In genomic region chr11:102316572-102317297, GRCm38 (mm10) we compare ENCODE assay signal across 8 mouse cellular contexts. TPM values are rescaled to one million over a fixed set of nuclear protein-coding genes. Genes with fewer than 3 reads are reported as not detected.
DNase-seq lines count a peak whose midpoint lies in the region; ATAC-seq lines count a peak whose summit lies in the region.

No protein-coding gene starts in this region.

- no peaks in the 10 kb centered on the region for H3K9me3 ChIP-seq in heart, embryonic 14.5 days (ENCODE audit: control insufficient read depth, low read length)
- H3K9me3 ChIP-seq in liver, embryonic 15.5 days (replicated peaks): no peaks in the 10 kb centered on the region
- H3K9me3 ChIP-seq in neural tube, embryonic 11.5 days (ENCODE audit: control insufficient read depth, low read length): no peaks in the 10 kb centered on the region
- no peaks in the 10 kb centered on the region for H3K9me3 ChIP-seq in stomach, embryonic 15.5 days

- H3K4me3 ChIP-seq in brown adipose tissue, adult 24 weeks (ENCODE audit: insufficient read depth, low read depth, low read length): peak overlapping the region; percentile 100
- peak overlapping the region; percentile 64 to 100 for H3K4me3 ChIP-seq in heart, embryonic 14.5 days (ENCODE audit: control insufficient read depth in 1 of 2, insufficient read depth in 1 of 2, low read depth in 1 of 2, low read length in 2 of 2)
- H3K4me3 ChIP-seq in liver, embryonic 15.5 days (replicated peaks): peak overlapping the region; percentile 99
- H3K4me3 ChIP-seq in neural tube, embryonic 11.5 days (ENCODE audit: low read depth, low read length): peak overlapping the region; percentile 100
- H3K4me3 ChIP-seq in stomach, embryonic 15.5 days (replicated peaks): peak overlapping the region; percentile 97

- H3K4me1 ChIP-seq in brown adipose tissue, adult 24 weeks (ENCODE audit: control insufficient read depth, insufficient read depth, insufficient read length, low read length): no peaks in the 10 kb centered on the region
- H3K4me1 ChIP-seq in heart, embryonic 14.5 days (ENCODE audit: control insufficient read depth in 2 of 2, insufficient read depth in 2 of 2, low read length in 2 of 2): peaks cover 3 to 23% of the 10 kb centered on the region in 2 experiments
- peaks cover 58% of the 10 kb centered on the region for H3K4me1 ChIP-seq in liver, embryonic 15.5 days (replicated peaks)
- H3K4me1 ChIP-seq in neural tube, embryonic 11.5 days (ENCODE audit: control insufficient read depth, insufficient read depth, low read length): peaks cover 18% of the 10 kb centered on the region
- peaks cover 19% of the 10 kb centered on the region for H3K4me1 ChIP-seq in stomach, embryonic 15.5 days

- WGBS in heart, embryonic 14.5 days: under 1% methylated on average over 53 of the region's 80 CpGs
- under 1% methylated on average over 76 of the region's 80 CpGs for WGBS in liver, embryonic 15.5 days (ENCODE audit: insufficient replicate concordance)
- under 1% methylated on average over 50 of the region's 80 CpGs for WGBS in neural tube, embryonic 11.5 days
- under 1% methylated on average over 47 of the region's 80 CpGs for WGBS in stomach, embryonic 15.5 days

- ATAC-seq in erythroid progenitor cell, adult 5-6 weeks (replicated peaks; ENCODE audit: low FRiP score, poor library complexity, severe bottlenecking): peak; percentile 66
- peak; percentile 49 for ATAC-seq in heart, embryonic 14.5 days (ENCODE audit: insufficient number of reproducible peaks, insufficient read depth, low FRiP score, low read depth)
- peak; percentile 71 for ATAC-seq in liver, embryonic 15.5 days (ENCODE audit: insufficient read depth)
- peak; percentile 40; the same call in 1 of the 2 replicates for ATAC-seq in neural tube, embryonic 11.5 days (ENCODE audit: insufficient read depth, low FRiP score, low TSS enrichment)
- peak; percentile 54 for ATAC-seq in stomach, embryonic 15.5 days (ENCODE audit: insufficient read depth, low FRiP score, low read depth)

- peak; percentile 94 for DNase-seq in CD4-positive helper T cell, adult 2 months (ENCODE audit: low read depth, low spot score)
- peak; percentile 95 for DNase-seq in kidney, postnatal 10 days
- peak; percentile 89 for DNase-seq in neural tube, embryonic 11.5 days (ENCODE audit: low spot score)

- H3K4me2 ChIP-seq in heart, embryonic 14.5 days (ENCODE audit: low read length): peak overlapping the region; percentile 87
- peak overlapping the region; percentile 99 for H3K4me2 ChIP-seq in liver, embryonic 15.5 days
- H3K4me2 ChIP-seq in neural tube, embryonic 11.5 days (ENCODE audit: low read depth): peak overlapping the region; percentile 80
- H3K4me2 ChIP-seq in stomach, embryonic 15.5 days: peak overlapping the region; percentile 92

- peak overlapping the region; percentile 98 for H3K27ac ChIP-seq in brown adipose tissue, adult 24 weeks (replicated peaks; ENCODE audit: low read depth, low read length)
- H3K27ac ChIP-seq in heart, embryonic 14.5 days (replicated peaks in 1 of 2; ENCODE audit: control insufficient read depth in 1 of 2, insufficient read depth in 1 of 2, low read depth in 2 of 2, low read length in 2 of 2): peak overlapping the region; percentile 77 to 99
- H3K27ac ChIP-seq in liver, embryonic 15.5 days (replicated peaks): peak overlapping the region; percentile 97
- peak overlapping the region; percentile 99 for H3K27ac ChIP-seq in neural tube, embryonic 11.5 days (ENCODE audit: low read depth, low read length)
- peak overlapping the region; percentile 99 for H3K27ac ChIP-seq in stomach, embryonic 15.5 days

- peak overlapping the region; percentile 100 for H3K9ac ChIP-seq in heart, embryonic 14.5 days (ENCODE audit: low read length)
- H3K9ac ChIP-seq in liver, embryonic 15.5 days: peak overlapping the region; percentile 100
- H3K9ac ChIP-seq in neural tube, embryonic 11.5 days (ENCODE audit: low read length): peak overlapping the region; percentile 100
- H3K9ac ChIP-seq in stomach, embryonic 15.5 days: peak overlapping the region; percentile 100

- H3K36me3 ChIP-seq in heart, embryonic 14.5 days (ENCODE audit: control insufficient read depth, insufficient read depth, low read length): peaks cover 39% of the 10 kb centered on the region
- H3K36me3 ChIP-seq in liver, embryonic 15.5 days (replicated peaks): peaks cover 42% of the 10 kb centered on the region
- peaks cover 5% of the 10 kb centered on the region for H3K36me3 ChIP-seq in neural tube, embryonic 11.5 days (ENCODE audit: control insufficient read depth, insufficient read depth, low read length)
- H3K36me3 ChIP-seq in stomach, embryonic 15.5 days: peaks cover 17% of the 10 kb centered on the region

- no peaks in the 10 kb centered on the region for H3K27me3 ChIP-seq in heart, embryonic 14.5 days (ENCODE audit: control insufficient read depth, insufficient read depth, low read length)
- peaks cover 8% of the 10 kb centered on the region for H3K27me3 ChIP-seq in liver, embryonic 15.5 days
- no peaks in the 10 kb centered on the region; the same call in 1 of the 2 replicates for H3K27me3 ChIP-seq in neural tube, embryonic 11.5 days (ENCODE audit: control insufficient read depth, insufficient read depth, low read length)
- H3K27me3 ChIP-seq in stomach, embryonic 15.5 days (replicated peaks): no peaks in the 10 kb centered on the region

RNA-seq across cellular contexts. Expression of gene Ubtf, which starts 2.8 kb away (rescaled TPM):
- polyA plus RNA-seq in brown adipose tissue, adult 24 weeks (2012; ENCODE audit: insufficient read depth, insufficient read length, missing spikeins): 41.7 and 47.6 TPM in 2 replicates
- 77.5 and 82.2 TPM in 2 replicates for total RNA-seq in erythroid progenitor cell, adult 5-6 weeks (2015; ENCODE audit: low replicate concordance)
- 281 and 468 TPM in 2 replicates for total RNA-seq in erythroid progenitor cell, adult 5-6 weeks (2017; ENCODE audit: low replicate concordance)
- polyA plus RNA-seq in heart, embryonic 14.5 days (2014; fragmentation: Nextera tagmentation; extraction: Ambion mirVana): 50.2 and 53.6 TPM in 2 replicates
- polyA plus RNA-seq in liver, embryonic 15.5 days (2015; fragmentation: Nextera tagmentation; extraction: Ambion mirVana): 50.9 and 55.2 TPM in 2 replicates
- polyA plus RNA-seq in neural tube, embryonic 11.5 days (2014; fragmentation: Nextera tagmentation; extraction: Ambion mirVana): 86.0 and 93.2 TPM in 2 replicates
- polyA plus RNA-seq in stomach, embryonic 15.5 days (2015; fragmentation: Nextera tagmentation; extraction: Ambion mirVana): 82.7 and 83.0 TPM in 2 replicates

RNA-seq across cellular contexts. Expression of gene Atxn7l3, which starts 20.3 kb away (rescaled TPM):
- 11.6 and 13.1 TPM in 2 replicates for polyA plus RNA-seq in brown adipose tissue, adult 24 weeks (2012; ENCODE audit: insufficient read depth, insufficient read length, missing spikeins)
- total RNA-seq in erythroid progenitor cell, adult 5-6 weeks (2015; ENCODE audit: low replicate concordance): 14.3 and 22.0 TPM in 2 replicates
- total RNA-seq in erythroid progenitor cell, adult 5-6 weeks (2017; ENCODE audit: low replicate concordance): 9.8 and 16.8 TPM in 2 replicates
- polyA plus RNA-seq in heart, embryonic 14.5 days (2014; fragmentation: Nextera tagmentation; extraction: Ambion mirVana): 7.0 and 10.6 TPM in 2 replicates
- polyA plus RNA-seq in liver, embryonic 15.5 days (2015; fragmentation: Nextera tagmentation; extraction: Ambion mirVana): 3.8 and 4.6 TPM in 2 replicates
- polyA plus RNA-seq in neural tube, embryonic 11.5 days (2014; fragmentation: Nextera tagmentation; extraction: Ambion mirVana): 18.8 and 20.0 TPM in 2 replicates
- polyA plus RNA-seq in stomach, embryonic 15.5 days (2015; fragmentation: Nextera tagmentation; extraction: Ambion mirVana): 14.5 and 14.8 TPM in 2 replicates

RNA-seq across cellular contexts. Expression of gene Tmub2, which starts 32.0 kb away (rescaled TPM):
- 20.5 and 24.2 TPM in 2 replicates for polyA plus RNA-seq in brown adipose tissue, adult 24 weeks (2012; ENCODE audit: insufficient read depth, insufficient read length, missing spikeins)
- total RNA-seq in erythroid progenitor cell, adult 5-6 weeks (2015; ENCODE audit: low replicate concordance): 46.1 and 52.6 TPM in 2 replicates
- 36.9 and 43.5 TPM in 2 replicates for total RNA-seq in erythroid progenitor cell, adult 5-6 weeks (2017; ENCODE audit: low replicate concordance)
- polyA plus RNA-seq in heart, embryonic 14.5 days (2014; fragmentation: Nextera tagmentation; extraction: Ambion mirVana): 39.1 and 46.5 TPM in 2 replicates
- polyA plus RNA-seq in liver, embryonic 15.5 days (2015; fragmentation: Nextera tagmentation; extraction: Ambion mirVana): 26.1 and 28.9 TPM in 2 replicates
- 61.7 and 64.5 TPM in 2 replicates for polyA plus RNA-seq in neural tube, embryonic 11.5 days (2014; fragmentation: Nextera tagmentation; extraction: Ambion mirVana)
- 47.8 and 51.9 TPM in 2 replicates for polyA plus RNA-seq in stomach, embryonic 15.5 days (2015; fragmentation: Nextera tagmentation; extraction: Ambion mirVana)

RNA-seq across cellular contexts. Expression of gene Asb16, which starts 48.2 kb away (rescaled TPM):
- polyA plus RNA-seq in brown adipose tissue, adult 24 weeks (2012; ENCODE audit: insufficient read depth, insufficient read length, missing spikeins): 0.48 and 1.0 TPM in 2 replicates
- total RNA-seq in erythroid progenitor cell, adult 5-6 weeks (2015; ENCODE audit: low replicate concordance): not detected in 2 replicates
- total RNA-seq in erythroid progenitor cell, adult 5-6 weeks (2017; ENCODE audit: low replicate concordance): not detected in 2 replicates
- 0.09 and 0.11 TPM in 2 replicates for polyA plus RNA-seq in heart, embryonic 14.5 days (2014; fragmentation: Nextera tagmentation; extraction: Ambion mirVana)
- polyA plus RNA-seq in liver, embryonic 15.5 days (2015; fragmentation: Nextera tagmentation; extraction: Ambion mirVana): 0.05 and 0.06 TPM in 2 replicates
- polyA plus RNA-seq in neural tube, embryonic 11.5 days (2014; fragmentation: Nextera tagmentation; extraction: Ambion mirVana): not detected in 2 replicates
- polyA plus RNA-seq in stomach, embryonic 15.5 days (2015; fragmentation: Nextera tagmentation; extraction: Ambion mirVana): 0.09 TPM in 1 of 2 replicates, not detected in the other

RNA-seq across cellular contexts. Expression of gene Slc4a1, which starts 49.3 kb away (rescaled TPM):
- 1.2 TPM in 1 of 2 replicates, not detected in the other for polyA plus RNA-seq in brown adipose tissue, adult 24 weeks (2012; ENCODE audit: insufficient read depth, insufficient read length, missing spikeins)
- 5,198 and 5,361 TPM in 2 replicates for total RNA-seq in erythroid progenitor cell, adult 5-6 weeks (2015; ENCODE audit: low replicate concordance)
- total RNA-seq in erythroid progenitor cell, adult 5-6 weeks (2017; ENCODE audit: low replicate concordance): 5,184 and 5,388 TPM in 2 replicates
- polyA plus RNA-seq in heart, embryonic 14.5 days (2014; fragmentation: Nextera tagmentation; extraction: Ambion mirVana): 5.6 and 11.8 TPM in 2 replicates
- 1,073 and 1,204 TPM in 2 replicates for polyA plus RNA-seq in liver, embryonic 15.5 days (2015; fragmentation: Nextera tagmentation; extraction: Ambion mirVana)
- 26.6 and 28.4 TPM in 2 replicates for polyA plus RNA-seq in neural tube, embryonic 11.5 days (2014; fragmentation: Nextera tagmentation; extraction: Ambion mirVana)
- polyA plus RNA-seq in stomach, embryonic 15.5 days (2015; fragmentation: Nextera tagmentation; extraction: Ambion mirVana): 31.8 and 68.8 TPM in 2 replicates

Comparison
In these comparisons a context has a peak if more than half of its experiments do, and no peak if none do; other contexts are left out.
1. Peak in every context shown above with its lines: DNase-seq, ATAC-seq, H3K4me3 ChIP-seq and H3K27ac ChIP-seq.